In the genomic region with DNA sequence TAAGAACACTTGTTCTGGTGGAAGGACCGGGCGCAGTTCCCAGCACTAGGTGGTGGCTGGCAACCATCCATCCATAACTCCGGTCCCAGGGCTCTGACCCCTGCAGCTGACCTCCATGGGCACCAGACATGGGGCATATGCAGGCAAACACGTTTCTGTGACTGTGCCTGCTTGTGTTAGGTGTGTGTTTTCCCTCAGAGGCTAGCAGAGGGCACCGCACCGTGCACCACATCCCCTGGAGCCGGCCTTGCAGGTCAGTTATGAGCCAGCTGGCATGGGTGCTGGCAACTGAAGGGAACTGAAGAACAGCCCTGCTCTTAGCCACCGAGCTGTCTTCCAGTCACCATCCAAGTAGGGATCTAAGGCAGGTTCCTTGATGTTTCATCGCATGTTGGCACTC, we compare ENCODE assay signal across 11 mouse cellular contexts. TPM values are rescaled to one million over a fixed set of nuclear protein-coding genes. Genes with fewer than 3 reads are reported as not detected.
A peak's percentile ranks its signal among the peaks of the same experiment; 100 is the strongest.
DNase-seq lines count a peak whose midpoint lies in the region; ATAC-seq and TF ChIP-seq lines count a peak whose summit lies in the region.
"Had no signal": no experiment of that assay in that cellular context is flagged by ENCODE, and none has a peak within 500 bp of the region (broad histone marks: within the 10 kb centered on the region; RNA-seq: fewer than 3 reads in every experiment).

No protein-coding gene starts in this region.

- no peak for DNase-seq in heart, embryonic 10.5 days (ENCODE audit: low spot score)
- DNase-seq in cerebellum, postnatal 14 days = peak; percentile 32 to 37
- DNase-seq in gastrocnemius, postnatal 36 days = peak; percentile 39 to 54
- no peak for DNase-seq in lung, postnatal 14 days
- no peak for DNase-seq in layer of hippocampus, adult 18-20 months (ENCODE audit: low spot score in 2 of 2)
- DNase-seq: kidney, adult 8-10 months had no signal

- TF ChIP-seq POLR2A in bone marrow macrophage, adult 2 months (IDR thresholded peaks at IDR 0.05; ENCODE audit: borderline replicate concordance, low read depth, low read length) = no peak

- no peak for TF ChIP-seq CTCF in bone marrow macrophage, adult 2 months (IDR thresholded peaks at IDR 0.05; ENCODE audit: low read depth, low read length)

- intact Hi-C loops in gastrocnemius, postnatal 36 days (cut with DNase I) = loop anchor here (5.0 kb wide), 2 partner anchors 53 to 153 kb away; no protein-coding TSS in a partner anchor

- no peak overlapping the region for H3K4me3 ChIP-seq in heart, embryonic 13.5 days
- H3K4me3 ChIP-seq in heart, embryonic 10.5 days = no peak overlapping the region
- H3K4me3 ChIP-seq in bone marrow macrophage, adult 2 months (ENCODE audit: insufficient read depth, low read length) = no peak overlapping the region
- H3K4me3 ChIP-seq: embryonic facial prominence, embryonic 10.5 days; liver, embryonic 12.5 days had no signal

- H3K4me2 ChIP-seq in heart, embryonic 13.5 days = no peak overlapping the region
- H3K4me2 ChIP-seq: liver, embryonic 12.5 days had no signal

- H3K27ac ChIP-seq in heart, embryonic 13.5 days (replicated peaks) = peak overlapping the region; percentile 91; the same call in 1 of the 2 replicates
- no peak overlapping the region for H3K27ac ChIP-seq in heart, embryonic 10.5 days
- H3K27ac ChIP-seq in bone marrow macrophage, adult 2 months (ENCODE audit: insufficient read depth, low read depth, low read length) = 0 out of 2 replicates have a peak overlapping the region, but pooled peaks have one; percentile 22
- H3K27ac ChIP-seq: embryonic facial prominence, embryonic 10.5 days; liver, embryonic 12.5 days had no signal

- H3K4me1 ChIP-seq in heart, embryonic 13.5 days = peaks cover 35% of the 10 kb centered on the region
- peaks cover 11% of the 10 kb centered on the region; the same call in 1 of the 2 replicates for H3K4me1 ChIP-seq in heart, embryonic 10.5 days
- peaks cover 35% of the 10 kb centered on the region for H3K4me1 ChIP-seq in bone marrow macrophage, adult 2 months (ENCODE audit: control insufficient read depth, insufficient read depth, low read length)
- H3K4me1 ChIP-seq: embryonic facial prominence, embryonic 10.5 days; liver, embryonic 12.5 days had no signal

- H3K9ac ChIP-seq in heart, embryonic 13.5 days = no peak overlapping the region
- H3K9ac ChIP-seq: liver, embryonic 12.5 days had no signal

- H3K36me3 ChIP-seq in heart, embryonic 13.5 days = peaks cover 69% of the 10 kb centered on the region
- H3K36me3 ChIP-seq in heart, embryonic 10.5 days = peaks cover 71% of the 10 kb centered on the region

- no peak for ATAC-seq in heart, embryonic 13.5 days (ENCODE audit: extremely low read depth, insufficient number of reproducible peaks, low FRiP score, low TSS enrichment)
- ATAC-seq: hindbrain, embryonic 16.5 days; liver, embryonic 12.5 days had no signal

- H3K27me3 ChIP-seq in heart, embryonic 13.5 days (replicated peaks) = no peaks in the 10 kb centered on the region
- H3K27me3 ChIP-seq in heart, embryonic 10.5 days (ENCODE audit: insufficient read depth, poor library complexity, severe bottlenecking) = no peaks in the 10 kb centered on the region
- H3K27me3 ChIP-seq: liver, embryonic 12.5 days had no signal

- no peaks in the 10 kb centered on the region for H3K9me3 ChIP-seq in heart, embryonic 13.5 days
- no peaks in the 10 kb centered on the region for H3K9me3 ChIP-seq in heart, embryonic 10.5 days
- H3K9me3 ChIP-seq: embryonic facial prominence, embryonic 10.5 days; liver, embryonic 12.5 days had no signal

- WGBS in heart, embryonic 13.5 days = 93% methylated on average over 9 of the region's 9 CpGs
- 93% methylated on average over 9 of the region's 9 CpGs for WGBS in heart, embryonic 10.5 days

RNA-seq across cellular contexts. Expression of gene Dcakd, which starts 22.0 kb away (rescaled TPM):
- 95.9 and 101 TPM in 2 replicates for polyA plus RNA-seq in heart, embryonic 13.5 days (2015; fragmentation: Nextera tagmentation; extraction: Ambion mirVana)
- 113 and 137 TPM in 2 replicates for polyA plus RNA-seq in heart, embryonic 10.5 days (2016; fragmentation: Nextera tagmentation; extraction: Ambion mirVana)
- polyA plus RNA-seq in bone marrow macrophage, adult 2 months (2012; ENCODE audit: insufficient read depth, insufficient read length, missing spikeins) = 40.9 and 43.2 TPM in 2 replicates
- 10 to 100 TPM; 16.2 to 19.8 TPM for total RNA-seq in gastrocnemius, postnatal 36 days (2021)
- total RNA-seq in layer of hippocampus, adult 18-20 months (2021) = 10 to 100 TPM; 68.9 to 69.0 TPM

RNA-seq across cellular contexts. Expression of gene Nmt1, which starts 22.2 kb away (rescaled TPM):
- polyA plus RNA-seq in heart, embryonic 13.5 days (2015; fragmentation: Nextera tagmentation; extraction: Ambion mirVana) = 39.7 and 47.3 TPM in 2 replicates
- polyA plus RNA-seq in heart, embryonic 10.5 days (2016; fragmentation: Nextera tagmentation; extraction: Ambion mirVana) = 58.4 and 59.0 TPM in 2 replicates
- 69.2 and 82.6 TPM in 2 replicates for polyA plus RNA-seq in bone marrow macrophage, adult 2 months (2012; ENCODE audit: insufficient read depth, insufficient read length, missing spikeins)
- 10 to 100 TPM; 44.6 to 47.2 TPM for total RNA-seq in gastrocnemius, postnatal 36 days (2021)
- 100 to 1,000 TPM; 166 to 172 TPM for total RNA-seq in layer of hippocampus, adult 18-20 months (2021)

RNA-seq across cellular contexts. Expression of gene Plcd3, which starts 51.3 kb away (rescaled TPM):
- polyA plus RNA-seq in heart, embryonic 13.5 days (2015; fragmentation: Nextera tagmentation; extraction: Ambion mirVana) = 7.8 and 8.7 TPM in 2 replicates
- 3.6 and 4.8 TPM in 2 replicates for polyA plus RNA-seq in heart, embryonic 10.5 days (2016; fragmentation: Nextera tagmentation; extraction: Ambion mirVana)
- polyA plus RNA-seq in bone marrow macrophage, adult 2 months (2012; ENCODE audit: insufficient read depth, insufficient read length, missing spikeins) = 1.7 and 2.3 TPM in 2 replicates
- total RNA-seq in gastrocnemius, postnatal 36 days (2021) = 1 to 10 TPM; 3.8 to 4.0 TPM
- 10 to 100 TPM; 11.0 TPM for total RNA-seq in layer of hippocampus, adult 18-20 months (2021)

RNA-seq across cellular contexts. Expression of gene Acbd4, which starts 51.3 kb away (rescaled TPM):
- polyA plus RNA-seq in heart, embryonic 13.5 days (2015; fragmentation: Nextera tagmentation; extraction: Ambion mirVana) = 12.0 and 14.3 TPM in 2 replicates
- 9.8 and 10.2 TPM in 2 replicates for polyA plus RNA-seq in heart, embryonic 10.5 days (2016; fragmentation: Nextera tagmentation; extraction: Ambion mirVana)
- polyA plus RNA-seq in bone marrow macrophage, adult 2 months (2012; ENCODE audit: insufficient read depth, insufficient read length, missing spikeins) = 27.4 and 30.4 TPM in 2 replicates
- total RNA-seq in gastrocnemius, postnatal 36 days (2021) = 10 to 100 TPM; 26.8 to 31.1 TPM
- 10 to 100 TPM; 75.1 to 90.2 TPM for total RNA-seq in layer of hippocampus, adult 18-20 months (2021)

Comparison
In these comparisons a context has a peak if more than half of its experiments do, and no peak if none do; other contexts are left out.
1. DNase-seq: peak in cerebellum, postnatal 14 days (2 of 2) and gastrocnemius, postnatal 36 days (2 of 2); none in heart, embryonic 10.5 days (single experiment), lung, postnatal 14 days (single experiment) and layer of hippocampus, adult 18-20 months (0 of 2).